Mouse (Mus musculus) spleen, postnatal 4 days (tissue): ENCODE measurements at regions not wholly inside any gene's neighbourhood (a gene's known extent, or its start where the extent isn't known, plus 50 kb on each side); places are given as distances from the start of the nearest gene placed in this dataset.
A peak's percentile ranks its signal among the peaks of the same experiment; 100 is the strongest.

ENCODE experiments used
- DNase-seq, 2 experiments: peaks; one replicate each; pipeline ENCODE4 v3.0.0; 2022; ENCODE audit warnings: low spot score in 2 of 2

DNA sequence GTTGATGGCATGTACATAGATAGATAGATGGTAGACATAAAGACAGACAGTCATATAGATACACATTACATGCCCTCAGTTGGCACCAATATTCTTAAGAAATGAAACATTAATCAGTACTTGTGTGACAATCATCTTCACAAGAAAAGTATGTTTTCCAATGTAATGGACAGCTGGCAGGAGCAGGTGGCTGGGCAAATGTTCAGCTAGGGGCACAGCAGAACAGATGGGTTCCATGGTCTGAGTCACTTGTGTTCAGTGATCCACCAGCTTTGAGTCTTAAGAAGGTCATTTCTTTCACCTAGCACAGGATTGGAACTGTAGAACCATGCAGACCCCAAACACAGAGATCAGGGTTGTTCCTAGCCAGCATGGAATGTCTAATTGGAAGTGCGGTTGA is 2631.2 kb upstream of the 5930422O12Rik start:
- DNase-seq: no peak

DNA sequence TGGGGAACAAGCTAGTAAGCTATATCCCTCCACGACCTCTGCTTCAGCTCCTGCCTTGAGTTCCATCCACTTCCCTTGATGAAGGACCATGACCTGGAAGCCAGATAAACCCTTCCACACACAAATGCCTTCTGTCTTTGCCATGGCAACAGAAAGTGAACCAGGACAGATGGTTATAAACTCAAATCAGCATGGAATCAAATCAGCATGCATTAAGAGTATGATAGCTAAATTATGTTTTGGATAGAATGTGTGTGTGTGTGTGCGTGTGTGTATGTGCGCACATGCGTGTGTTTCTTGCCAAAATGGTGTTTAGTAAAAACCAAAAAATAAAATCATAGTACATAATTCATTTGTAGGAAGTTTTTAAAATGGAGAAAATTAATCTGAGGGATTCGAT is 2611.5 kb upstream of the 5930422O12Rik start:
- no peak for DNase-seq

DNA sequence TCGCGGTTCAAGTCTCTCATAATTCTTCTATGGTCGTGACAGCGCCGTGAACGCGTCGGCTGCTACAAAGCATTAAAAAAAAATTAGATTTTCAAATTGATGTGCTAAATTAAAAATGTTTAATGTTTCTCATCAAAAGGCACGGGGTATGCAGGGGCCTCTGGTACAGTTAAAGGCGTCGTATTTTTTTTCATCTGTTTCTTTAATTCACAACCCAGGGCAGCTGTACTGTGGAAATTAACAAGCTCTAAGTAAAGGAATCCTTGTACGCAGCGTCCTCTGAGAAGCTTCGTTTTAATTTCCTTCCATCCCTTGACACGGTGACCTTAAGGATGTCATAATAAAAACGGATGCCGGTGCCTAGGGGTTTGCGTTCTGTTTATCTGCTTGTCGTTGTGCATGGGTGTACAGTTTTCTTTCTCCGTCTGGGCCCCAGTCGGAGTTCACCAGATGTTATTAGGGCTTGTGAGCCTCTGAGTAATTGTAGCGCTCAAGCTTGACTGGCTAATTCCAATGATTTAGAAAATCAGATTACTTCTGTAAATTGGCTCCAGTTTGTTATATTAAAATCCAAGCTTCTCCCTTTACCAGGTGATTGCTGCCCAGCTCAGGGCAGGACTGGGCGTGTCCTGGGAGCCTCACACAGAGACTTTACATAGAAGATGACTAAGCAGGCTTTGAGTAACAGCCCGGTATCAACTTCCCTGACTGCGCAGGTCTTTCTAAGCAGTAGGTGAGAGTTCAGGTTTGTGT is 2605.5 kb upstream of the 5930422O12Rik start:
- DNase-seq: no peak

DNA sequence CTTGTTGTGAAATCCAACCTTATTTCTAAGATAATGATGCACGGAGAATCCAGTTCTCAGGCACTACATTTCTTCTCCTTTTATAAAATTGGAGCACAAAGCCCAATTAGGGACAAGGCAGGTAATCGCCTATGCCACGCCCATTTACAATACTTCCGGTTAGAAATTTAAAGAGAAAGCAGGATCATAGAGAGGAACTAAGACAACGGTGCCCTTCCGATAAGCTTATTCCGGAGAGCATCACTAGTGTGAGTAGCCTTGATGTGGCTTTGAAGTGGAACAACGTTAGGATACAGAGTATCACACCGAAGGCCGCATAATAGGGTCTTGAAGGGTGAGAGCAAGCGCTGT is 2604.9 kb upstream of the 5930422O12Rik start:
- no peak for DNase-seq

DNA sequence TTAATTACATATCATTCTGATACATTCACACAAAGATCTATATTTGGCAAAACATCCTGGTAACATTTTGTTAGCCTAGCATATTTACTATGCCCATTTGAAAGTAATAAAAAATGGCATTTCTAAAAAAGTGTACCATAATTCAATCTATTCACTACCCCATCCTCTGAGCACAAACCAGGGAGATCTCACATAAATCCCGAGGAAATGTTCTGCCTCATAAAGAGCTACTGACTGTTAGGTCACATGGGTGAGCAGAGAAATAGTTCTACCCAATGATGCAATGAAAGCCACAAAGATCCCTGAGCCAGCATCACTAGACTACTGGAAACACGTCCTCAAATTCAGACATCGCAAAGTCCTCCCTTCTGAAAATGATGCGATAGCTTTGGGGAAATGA is 2602.5 kb upstream of the 5930422O12Rik start:
- DNase-seq: no peak

DNA sequence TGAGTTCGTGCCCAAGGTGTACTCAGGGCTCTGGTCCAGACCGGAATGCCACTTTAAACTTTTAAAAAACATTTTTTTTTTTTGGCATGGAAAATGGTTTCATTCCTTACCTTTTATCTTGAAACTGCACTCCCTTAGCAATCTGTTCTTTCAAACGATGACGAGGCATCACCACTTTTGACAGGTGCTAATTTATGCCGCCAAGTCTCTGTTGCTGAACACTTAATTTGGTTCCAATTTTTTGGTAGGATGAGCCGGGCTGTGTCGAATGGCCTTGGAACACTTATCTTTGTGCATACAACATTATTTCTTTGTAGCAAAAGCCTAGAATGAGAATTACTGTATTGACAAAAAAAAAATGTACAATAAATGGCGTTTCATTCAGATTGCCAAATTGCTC is 2590.5 kb upstream of the 5930422O12Rik start:
- DNase-seq: no peak

DNA sequence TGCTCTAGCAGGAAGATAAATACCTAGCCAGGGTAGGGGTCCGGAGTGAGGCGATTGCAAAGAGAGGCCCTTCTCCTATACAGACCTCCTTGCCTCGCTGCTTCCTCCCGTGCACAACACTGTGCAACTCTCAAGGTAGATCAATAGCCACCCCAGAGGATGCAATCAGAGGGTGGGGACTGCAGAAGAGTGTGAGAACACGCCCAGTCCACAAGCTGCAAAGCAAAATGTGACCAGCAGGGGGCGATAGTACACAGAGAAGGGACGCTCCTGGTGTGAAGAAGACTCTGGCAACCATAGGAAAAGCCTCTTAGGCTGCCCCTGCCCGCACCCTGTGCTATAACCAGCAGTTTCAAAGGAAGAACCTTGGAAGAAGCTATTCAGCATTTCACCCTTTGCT is 2588.4 kb upstream of the 5930422O12Rik start:
- peak; percentile 34 to 70 for DNase-seq

DNA sequence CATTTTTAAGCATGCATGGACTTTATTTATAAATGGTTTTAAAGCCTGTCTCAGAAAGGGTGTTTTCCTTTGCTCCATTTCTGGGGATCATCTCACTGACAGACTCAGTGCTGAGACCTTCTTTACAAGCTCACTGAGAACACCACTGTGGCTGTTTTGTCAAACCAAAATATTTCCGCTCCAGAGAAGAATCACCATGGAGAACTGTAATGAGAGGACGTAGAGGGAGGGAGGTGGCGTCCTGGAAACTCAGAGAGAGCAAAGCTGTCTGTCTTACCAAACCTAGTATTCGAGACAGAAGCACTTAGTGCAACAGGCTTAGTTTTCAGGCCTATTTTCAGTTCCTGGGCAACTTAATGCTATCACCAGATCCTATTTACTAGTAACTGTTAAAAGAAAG is 2565.5 kb upstream of the 5930422O12Rik start:
- DNase-seq: no peak

DNA sequence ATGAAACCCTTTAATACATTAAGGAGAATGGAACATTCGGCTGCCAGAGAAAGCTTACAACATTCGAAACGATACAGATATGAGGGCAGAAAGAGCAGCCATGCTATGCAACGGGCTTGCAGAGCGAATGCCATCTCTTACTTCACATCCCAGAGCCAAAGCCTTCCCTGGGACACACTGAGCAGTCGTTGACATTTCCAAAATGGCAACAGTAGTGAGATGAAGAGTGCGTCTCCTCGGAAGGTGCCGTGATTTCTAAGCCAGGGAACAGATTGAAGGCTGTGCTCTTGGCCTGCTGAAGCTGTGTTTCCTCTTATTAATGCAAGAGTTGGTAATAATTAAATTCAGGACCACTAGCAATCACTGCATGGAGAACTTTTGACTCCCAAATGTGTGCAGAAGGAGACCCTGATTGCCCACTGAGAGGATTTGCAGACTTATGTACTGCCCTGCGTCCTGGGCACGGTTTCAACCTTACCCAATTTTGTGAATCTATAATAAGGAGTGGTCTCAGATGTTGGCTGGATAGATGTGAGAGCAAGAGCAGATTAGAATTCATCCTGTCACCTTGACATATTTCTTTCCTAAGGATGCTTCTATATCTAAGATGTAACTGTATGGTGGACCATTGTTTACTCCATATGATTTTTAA is 2522.3 kb upstream of the 5930422O12Rik start:
- DNase-seq: no peak

DNA sequence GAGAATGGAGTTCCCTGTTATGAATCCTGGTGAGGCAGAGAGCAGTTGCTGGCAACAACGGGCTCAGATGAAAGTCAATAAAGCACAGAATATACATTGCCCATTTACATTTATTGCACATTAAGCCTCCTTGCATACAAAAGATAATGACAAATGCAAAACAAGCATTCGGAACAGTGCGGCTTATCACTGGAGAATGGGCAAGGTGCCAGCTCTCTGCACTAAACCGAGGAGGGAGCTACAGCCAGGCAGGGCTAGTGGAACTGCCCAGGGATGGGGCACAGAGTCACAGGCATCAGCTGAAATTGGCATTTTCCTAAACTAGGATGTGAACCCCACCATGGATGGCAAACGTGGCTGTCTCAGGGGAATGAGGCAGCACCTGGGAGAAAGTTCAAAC is 2514.8 kb upstream of the 5930422O12Rik start:
- DNase-seq: no peak

DNA sequence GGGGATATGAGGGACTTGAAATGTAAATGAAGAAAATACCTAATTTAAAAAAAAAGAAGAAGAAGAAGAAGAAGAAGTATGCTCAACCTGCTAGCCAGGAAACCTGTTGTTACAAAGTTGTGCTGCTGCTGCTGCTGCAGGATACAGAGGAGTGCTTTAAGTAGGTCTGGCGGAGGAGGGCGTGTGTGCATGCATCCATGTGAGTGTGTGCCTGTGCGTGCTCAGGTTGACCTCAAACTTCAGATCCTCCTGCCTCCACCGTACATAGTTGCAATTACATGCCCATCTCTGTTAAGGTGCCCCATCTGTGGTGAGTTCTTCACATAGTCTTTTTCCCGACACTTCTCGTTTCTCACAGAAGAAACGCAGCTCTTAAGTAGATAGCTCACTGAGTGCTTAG is 2513.4 kb upstream of the 5930422O12Rik start:
- no peak for DNase-seq

DNA sequence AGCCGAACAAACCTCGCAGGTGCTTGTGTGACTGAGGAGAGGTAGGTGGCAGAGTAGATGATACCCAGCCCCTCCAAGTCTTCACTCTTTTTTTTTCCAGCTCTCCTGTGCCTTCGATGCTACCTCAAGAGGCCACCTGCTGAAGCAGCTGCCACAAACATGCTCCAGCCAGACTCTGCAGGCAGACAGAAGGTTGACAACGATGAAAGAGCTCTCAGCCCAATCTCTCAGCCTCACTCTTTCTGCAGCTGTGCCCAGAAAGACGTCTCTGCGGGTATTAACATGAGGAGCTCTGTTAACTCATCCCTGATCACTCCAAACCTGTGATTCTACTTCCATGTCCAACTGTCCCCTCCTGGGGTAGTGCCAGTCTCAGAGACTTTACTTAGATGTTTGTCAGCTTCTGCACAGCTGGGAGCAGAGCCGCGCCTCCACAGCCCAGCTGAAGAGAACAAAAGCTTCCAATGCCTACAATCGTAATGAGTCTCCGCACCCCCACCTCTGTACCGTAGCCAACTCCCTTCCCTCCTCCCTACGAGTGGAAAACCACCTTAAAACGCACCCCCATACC is 2512.8 kb upstream of the 5930422O12Rik start:
- DNase-seq: no peak

DNA sequence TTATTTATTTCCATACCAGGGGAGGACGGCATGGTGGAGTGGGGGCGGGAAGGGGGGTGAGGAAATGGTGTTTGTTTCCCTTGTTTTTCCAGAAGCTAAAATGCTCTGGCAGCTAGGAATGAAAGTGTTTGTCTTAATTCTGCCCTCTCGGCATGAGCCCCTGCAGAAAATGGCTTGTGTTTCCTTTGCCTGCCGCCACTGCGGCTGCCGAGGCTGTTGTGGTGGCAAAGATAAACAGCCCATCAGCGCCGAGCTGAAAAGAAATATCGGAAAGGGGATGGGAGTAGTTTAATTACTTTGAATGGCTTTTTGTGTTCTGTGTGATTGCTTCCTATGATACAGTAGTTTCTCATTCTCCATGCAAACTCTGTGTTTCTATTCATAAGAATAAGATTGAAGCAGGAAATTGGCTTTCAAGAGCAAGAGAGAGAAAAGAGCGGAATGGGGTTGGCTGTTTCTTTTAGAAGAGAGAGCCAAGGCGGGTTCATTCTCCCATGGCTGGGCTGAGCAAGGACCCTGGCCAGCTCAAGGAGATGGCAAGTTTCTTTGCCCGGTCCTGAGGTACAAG is 2512.2 kb upstream of the 5930422O12Rik start:
- no peak for DNase-seq

DNA sequence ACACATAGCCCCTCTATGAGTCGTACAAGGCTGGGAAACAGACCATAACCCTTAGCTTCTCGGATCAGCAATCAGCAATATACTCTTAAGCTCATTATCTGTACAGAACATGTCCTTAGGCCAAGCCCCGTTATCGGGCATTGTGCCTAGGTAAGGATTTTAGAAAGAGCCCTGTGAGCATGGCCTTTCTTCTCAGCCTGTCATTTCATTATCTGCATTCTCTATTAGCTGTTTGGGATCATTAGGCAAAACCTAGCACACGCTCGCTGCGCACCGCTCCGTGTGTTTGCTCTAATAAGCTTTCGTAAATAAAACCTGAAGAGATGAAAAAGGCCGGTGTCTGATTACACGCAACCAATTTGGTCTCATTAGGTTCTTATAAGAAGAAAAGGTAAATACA is 2507.1 kb upstream of the 5930422O12Rik start:
- no peak for DNase-seq

DNA sequence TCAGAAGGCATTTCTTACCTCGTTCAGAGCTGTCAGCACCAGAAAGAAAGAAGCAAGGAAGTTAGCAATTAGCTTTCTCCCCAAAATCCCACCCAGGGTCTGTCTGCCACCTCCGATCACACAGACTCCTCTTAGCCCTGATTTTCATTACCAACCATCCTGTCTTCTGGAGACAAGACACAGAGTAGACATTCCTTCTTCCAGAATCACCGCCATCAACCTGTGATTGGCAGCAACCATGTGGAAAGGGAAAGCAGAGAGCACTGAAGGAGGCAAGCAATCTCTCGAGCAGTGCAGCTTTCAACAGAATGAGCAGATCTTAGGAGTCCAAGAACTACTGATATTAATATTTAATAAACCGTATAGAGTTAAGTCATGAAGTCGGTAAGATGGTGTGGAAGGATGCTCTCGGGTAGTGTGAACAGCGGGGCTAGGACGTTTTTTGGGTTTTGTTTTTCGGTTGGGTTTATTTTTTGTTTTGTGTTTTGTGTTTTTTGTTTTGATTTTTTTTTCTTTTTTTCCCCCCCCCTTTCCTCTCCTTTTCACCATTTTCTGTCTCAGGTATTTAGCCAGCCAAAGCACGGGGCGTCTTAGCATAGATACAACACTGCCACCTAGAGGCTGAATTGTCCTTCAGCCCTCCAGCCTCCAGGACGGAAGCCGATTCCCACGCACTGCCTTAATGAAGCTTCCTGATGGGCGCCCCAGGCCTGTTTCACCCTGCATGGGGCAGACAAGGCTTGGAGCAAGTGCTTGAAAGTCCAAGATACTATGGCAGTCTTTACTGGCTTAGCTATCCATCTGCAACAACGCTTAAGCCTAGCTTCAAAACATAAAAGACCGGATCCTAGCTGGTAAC is 2505.0 kb upstream of the 5930422O12Rik start:
- DNase-seq: no peak

DNA sequence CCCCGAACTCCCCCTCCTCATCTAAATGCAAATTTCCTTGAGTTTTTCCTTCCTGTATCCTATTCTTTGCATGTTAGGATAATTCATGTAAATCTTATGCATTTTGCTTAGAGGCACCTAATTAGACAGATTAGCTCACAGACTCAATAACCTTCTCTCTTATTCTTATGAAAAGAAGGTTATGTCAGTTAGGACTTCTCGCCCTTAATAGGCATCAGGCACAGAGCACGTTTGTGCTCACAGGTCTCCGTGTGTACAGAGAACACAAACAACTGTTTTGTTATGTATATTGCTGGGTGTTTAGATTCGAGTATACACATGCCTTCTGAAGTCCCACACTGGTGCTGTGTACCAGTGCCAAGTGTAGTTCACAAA is 2504.4 kb upstream of the 5930422O12Rik start:
- no peak for DNase-seq

DNA sequence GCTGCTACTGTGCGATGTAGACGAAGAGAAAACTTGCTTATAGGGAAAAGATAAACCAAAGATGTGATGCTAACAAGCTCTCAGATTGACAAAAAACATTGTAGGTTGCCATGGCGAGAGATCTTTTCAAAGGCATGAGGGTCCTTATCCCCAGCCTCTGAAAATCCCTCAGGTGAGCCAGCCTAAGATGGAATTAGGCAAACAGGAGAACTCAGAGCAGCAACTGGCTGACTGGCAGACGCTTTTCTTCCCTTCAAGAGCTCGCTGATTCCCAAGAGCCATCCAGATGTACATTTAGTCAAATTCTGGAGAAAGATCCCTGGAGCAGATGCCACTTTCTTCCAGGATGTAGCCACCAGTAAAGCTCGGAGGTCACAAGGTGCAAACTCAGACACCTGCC is 2503.9 kb upstream of the 5930422O12Rik start:
- no peak for DNase-seq

DNA sequence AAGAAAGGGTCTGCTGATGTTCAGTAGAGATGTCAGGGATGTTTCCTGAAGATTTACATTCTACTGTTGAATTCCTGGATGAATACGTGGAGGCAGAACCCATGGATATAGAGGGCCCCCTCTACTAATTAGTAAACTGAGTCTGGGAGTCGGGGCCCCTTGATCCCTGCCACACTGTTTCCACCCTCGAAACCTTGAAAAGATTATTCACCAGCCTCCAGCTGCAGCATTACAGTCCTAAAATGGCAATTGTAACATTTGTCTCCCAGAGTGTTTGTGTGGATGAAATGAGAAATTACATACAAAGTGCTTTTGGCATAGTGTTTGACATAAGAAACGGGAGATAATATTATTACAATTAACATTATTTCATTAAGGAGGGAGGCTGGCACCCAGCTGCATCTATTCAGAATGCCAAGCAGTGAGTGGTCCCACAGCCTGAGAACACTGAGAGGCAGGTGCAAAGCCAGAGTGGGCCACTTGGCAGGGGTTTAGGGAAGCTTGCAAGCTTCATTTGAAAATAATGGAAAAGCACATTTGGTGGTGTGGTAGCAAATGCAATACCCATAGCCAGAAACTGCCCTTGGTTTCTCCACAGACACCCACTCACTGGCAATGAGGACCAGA is 2490.9 kb upstream of the 5930422O12Rik start:
- no peak for DNase-seq

DNA sequence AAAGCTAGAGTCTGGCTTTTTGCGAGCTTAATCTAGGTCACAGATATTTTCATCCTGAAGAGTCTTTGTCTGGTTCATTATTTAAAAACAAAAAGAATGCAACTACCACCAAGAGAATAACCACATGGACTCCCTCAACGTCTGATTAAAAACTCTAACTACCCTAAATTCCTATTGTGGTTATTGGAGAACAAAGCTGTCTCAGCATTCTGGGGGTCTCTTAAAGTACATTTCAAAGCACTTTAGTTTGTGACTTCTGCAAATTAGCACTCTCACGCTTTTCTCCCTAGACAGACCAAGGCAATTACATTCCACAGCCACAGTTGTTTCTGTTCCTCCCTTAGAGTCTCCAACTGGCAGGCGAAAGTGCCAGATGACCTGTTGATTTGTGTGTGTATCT is 2487.6 kb upstream of the 5930422O12Rik start:
- DNase-seq: no peak

DNA sequence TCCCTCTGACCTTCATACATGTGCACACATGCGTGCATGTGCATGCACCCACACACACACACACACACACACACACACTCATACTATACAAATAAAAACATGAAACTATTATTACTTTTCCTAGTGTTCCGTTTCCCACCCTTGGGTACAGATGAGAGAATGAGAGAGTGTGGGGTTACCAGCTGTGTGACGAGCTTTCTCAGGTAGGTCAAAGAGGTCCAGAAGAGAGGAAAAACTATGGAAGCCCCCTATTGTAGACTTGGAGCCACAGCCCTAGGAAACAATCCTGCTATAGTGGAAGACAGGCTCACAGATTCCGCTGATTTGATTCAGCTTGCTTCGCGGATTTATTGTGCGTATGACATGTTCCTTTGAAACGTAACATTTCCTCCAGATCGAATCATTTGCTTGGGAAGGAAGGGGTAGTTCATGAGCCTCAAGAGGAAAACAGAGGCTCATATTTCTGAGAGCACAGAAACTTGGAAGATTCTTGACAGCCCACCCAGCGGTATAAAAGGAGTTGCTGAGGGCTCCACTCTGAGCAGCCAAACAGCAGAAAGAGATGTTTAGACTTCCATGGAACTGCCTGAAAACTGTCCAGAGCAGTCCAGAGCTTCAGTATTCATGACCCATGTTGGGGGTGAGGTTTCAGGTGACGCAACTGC is 2486.9 kb upstream of the 5930422O12Rik start:
- DNase-seq: no peak
